Mouse (Mus musculus): ENCODE data around the gene Glis3. TPM values are rescaled to one million over a fixed set of nuclear protein-coding genes. Genes with fewer than 3 reads are reported as not detected.

Gene Glis3
- polyA plus RNA-seq, 1 experiment from 2014 or later = 8.4 TPM

GRCm38 (mm10) chr19:28579724-28580375 lies 100.0 kb downstream of the Glis3 start:
- Histone ChIP-seq H3K27ac (0 out of 2 replicates have a peak overlapping the region, but pooled peaks have one; percentile 54), H3K9ac (no peak overlapping the region), H3K4me3 (replicated peaks) (no peak overlapping the region), H3K4me1 (peaks cover 12% of the 10 kb centered on the region), H3K9me3 (replicated peaks) (no peaks in the 10 kb centered on the region), H3K27me3 (no peaks in the 10 kb centered on the region), H3K4me2 (0 out of 2 replicates have a peak overlapping the region, but pooled peaks have one; percentile 19), H3K36me3 (no peaks in the 10 kb centered on the region)
- WGBS = 50% methylated on average over 14 of the region's 14 CpGs
- ATAC-seq (replicated peaks; ENCODE audit: low FRiP score) = no peak

GRCm38 (mm10) chr19:28577023-28577422 lies 102.9 kb downstream of the Glis3 start:
- whole genome bisulfite sequencing = 53% methylated on average over 12 of the region's 12 CpGs
- no peak for ATAC-seq (replicated peaks; ENCODE audit: low FRiP score)
- no peak overlapping the region for H3K4me2 ChIP-seq

GRCm38 (mm10) chr19:28576619-28577018 lies 103.3 kb downstream of the Glis3 start:
- H3K36me3 ChIP-seq = no peaks in the 10 kb centered on the region
- ATAC-seq (replicated peaks; ENCODE audit: low FRiP score) = no peak
- no peak overlapping the region for H3K27ac ChIP-seq
- peaks cover 12% of the 10 kb centered on the region for H3K4me1 ChIP-seq
- H3K27me3 ChIP-seq = no peaks in the 10 kb centered on the region
- no peak overlapping the region for H3K9ac ChIP-seq
- H3K9me3 ChIP-seq (replicated peaks) = no peaks in the 10 kb centered on the region
- 76% methylated on average over 6 of the region's 6 CpGs for WGBS
- H3K4me3 ChIP-seq (replicated peaks) = no peak overlapping the region
- H3K4me2 ChIP-seq = no peak overlapping the region

More at GRCm38 (mm10) chr19:28577023-28577422, 102.9 kb downstream of the Glis3 start:
- no peaks in the 10 kb centered on the region for H3K36me3 ChIP-seq
- no peaks in the 10 kb centered on the region for H3K27me3 ChIP-seq
- no peak overlapping the region for H3K9ac ChIP-seq
- H3K4me1 ChIP-seq = peaks cover 12% of the 10 kb centered on the region
- no peak overlapping the region for H3K27ac ChIP-seq
- H3K9me3 ChIP-seq (replicated peaks) = no peaks in the 10 kb centered on the region
- no peak overlapping the region for H3K4me3 ChIP-seq (replicated peaks)

GRCm38 (mm10) chr19:28573641-28574040 lies 106.2 kb downstream of the Glis3 start:
- 91% methylated on average over 3 of the region's 3 CpGs for WGBS

GRCm38 (mm10) chr19:28569856-28570255 lies 110.0 kb downstream of the Glis3 start:
- no peak overlapping the region for H3K9ac ChIP-seq
- H3K4me3 ChIP-seq (replicated peaks) = no peak overlapping the region
- no peak for ATAC-seq (replicated peaks; ENCODE audit: low FRiP score)
- no peaks in the 10 kb centered on the region for H3K9me3 ChIP-seq (replicated peaks)
- H3K27ac ChIP-seq = no peak overlapping the region; the same call in 1 of the 2 replicates
- H3K4me2 ChIP-seq = no peak overlapping the region
- no peaks in the 10 kb centered on the region for H3K27me3 ChIP-seq
- WGBS = 39% methylated on average over 3 of the region's 3 CpGs
- no peaks in the 10 kb centered on the region for H3K36me3 ChIP-seq
- H3K4me1 ChIP-seq = peaks cover 20% of the 10 kb centered on the region

More at GRCm38 (mm10) chr19:28573641-28574040, 106.2 kb downstream of the Glis3 start:
- Histone ChIP-seq H3K4me2 (no peak overlapping the region), H3K27me3 (no peaks in the 10 kb centered on the region), H3K36me3 (no peaks in the 10 kb centered on the region), H3K4me1 (peaks cover 6% of the 10 kb centered on the region), H3K27ac (no peak overlapping the region), H3K9me3 (replicated peaks) (no peaks in the 10 kb centered on the region), H3K9ac (no peak overlapping the region), H3K4me3 (replicated peaks) (no peak overlapping the region)
- no peak for ATAC-seq (replicated peaks; ENCODE audit: low FRiP score)

- no peak overlapping the region for H3K4me3 ChIP-seq (replicated peaks)
- H3K9ac ChIP-seq = no peak overlapping the region
- H3K9me3 ChIP-seq (replicated peaks) = no peaks in the 10 kb centered on the region
- no peak overlapping the region for H3K4me2 ChIP-seq
- H3K27ac ChIP-seq = 0 out of 2 replicates have a peak overlapping the region, but pooled peaks have one; percentile 2
- no peaks in the 10 kb centered on the region for H3K36me3 ChIP-seq
- 50% methylated on average over 1 of the region's 1 CpGs for WGBS
- no peaks in the 10 kb centered on the region for H3K27me3 ChIP-seq
- H3K4me1 ChIP-seq = peaks cover 22% of the 10 kb centered on the region
- no peak for ATAC-seq (replicated peaks; ENCODE audit: low FRiP score)
Measured at GRCm38 (mm10) chr19:28567100-28567499, 112.8 kb downstream of the Glis3 start.

GRCm38 (mm10) chr19:28566554-28566953 lies 113.3 kb downstream of the Glis3 start:
- Histone ChIP-seq H3K9ac (no peak overlapping the region), H3K27me3 (no peaks in the 10 kb centered on the region), H3K4me1 (peaks cover 28% of the 10 kb centered on the region), H3K4me3 (replicated peaks) (no peak overlapping the region), H3K4me2 (no peak overlapping the region), H3K9me3 (replicated peaks) (no peaks in the 10 kb centered on the region), H3K27ac (0 out of 2 replicates have a peak overlapping the region, but pooled peaks have one; percentile 9), H3K36me3 (no peaks in the 10 kb centered on the region)
- no peak for ATAC-seq (replicated peaks; ENCODE audit: low FRiP score)
- WGBS = 27% methylated on average over 2 of the region's 2 CpGs

- Histone ChIP-seq H3K4me2 (no peak overlapping the region; the same call in 1 of the 2 replicates), H3K9ac (no peak overlapping the region), H3K9me3 (replicated peaks) (no peaks in the 10 kb centered on the region), H3K27me3 (no peaks in the 10 kb centered on the region), H3K4me1 (peaks cover 54% of the 10 kb centered on the region), H3K36me3 (no peaks in the 10 kb centered on the region), H3K4me3 (replicated peaks) (no peak overlapping the region), H3K27ac (peak overlapping the region; percentile 93)
- ATAC-seq (replicated peaks; ENCODE audit: low FRiP score) = no peak
Measured at GRCm38 (mm10) chr19:28561697-28562002, 118.2 kb downstream of the Glis3 start.

- peak; percentile 87 for ATAC-seq (replicated peaks; ENCODE audit: low FRiP score)
- WGBS = 30% methylated on average over 8 of the region's 8 CpGs
- no peaks in the 10 kb centered on the region for H3K36me3 ChIP-seq
- H3K9me3 ChIP-seq (replicated peaks) = no peaks in the 10 kb centered on the region
- peak overlapping the region; percentile 45 for H3K4me2 ChIP-seq
- no peak overlapping the region for H3K9ac ChIP-seq
- H3K27me3 ChIP-seq = no peaks in the 10 kb centered on the region
- H3K4me3 ChIP-seq (replicated peaks) = no peak overlapping the region
- H3K27ac ChIP-seq = peak overlapping the region; percentile 93
- peaks cover 51% of the 10 kb centered on the region for H3K4me1 ChIP-seq
Measured at GRCm38 (mm10) chr19:28560801-28561696, 118.8 kb downstream of the Glis3 start.

GRCm38 (mm10) chr19:28559836-28560235 lies 120.0 kb downstream of the Glis3 start:
- ATAC-seq (replicated peaks; ENCODE audit: low FRiP score) = peak; percentile 86
- H3K9ac ChIP-seq = no peak overlapping the region
- WGBS = 41% methylated on average over 7 of the region's 7 CpGs
- H3K27ac ChIP-seq = peak overlapping the region; percentile 93
- H3K4me2 ChIP-seq = peak overlapping the region; percentile 45
- no peaks in the 10 kb centered on the region for H3K9me3 ChIP-seq (replicated peaks)
- H3K27me3 ChIP-seq = no peaks in the 10 kb centered on the region
- H3K4me3 ChIP-seq (replicated peaks) = no peak overlapping the region
- H3K36me3 ChIP-seq = no peaks in the 10 kb centered on the region
- peaks cover 48% of the 10 kb centered on the region for H3K4me1 ChIP-seq

GRCm38 (mm10) chr19:28559400-28559799 lies 120.5 kb downstream of the Glis3 start:
- H3K27ac ChIP-seq = peak overlapping the region; percentile 93
- WGBS = 57% methylated on average over 10 of the region's 10 CpGs
- peak; percentile 23; the same call in 1 of the 2 replicates for ATAC-seq (replicated peaks; ENCODE audit: low FRiP score)
- no peaks in the 10 kb centered on the region for H3K36me3 ChIP-seq
- H3K4me2 ChIP-seq = peak overlapping the region; percentile 45
- H3K9me3 ChIP-seq (replicated peaks) = no peaks in the 10 kb centered on the region
- no peaks in the 10 kb centered on the region for H3K27me3 ChIP-seq
- H3K4me1 ChIP-seq = peaks cover 48% of the 10 kb centered on the region
- H3K9ac ChIP-seq = no peak overlapping the region
- H3K4me3 ChIP-seq (replicated peaks) = no peak overlapping the region

GRCm38 (mm10) chr19:28558661-28559060 lies 121.2 kb downstream of the Glis3 start:
- no peak for ATAC-seq (replicated peaks; ENCODE audit: low FRiP score)
- Histone ChIP-seq H3K27ac (peak overlapping the region; percentile 93), H3K4me2 (peak overlapping the region; percentile 45; the same call in 1 of the 2 replicates), H3K36me3 (no peaks in the 10 kb centered on the region), H3K27me3 (no peaks in the 10 kb centered on the region), H3K9me3 (replicated peaks) (no peaks in the 10 kb centered on the region), H3K4me3 (replicated peaks) (no peak overlapping the region), H3K9ac (no peak overlapping the region), H3K4me1 (peaks cover 48% of the 10 kb centered on the region)
- 37% methylated on average over 8 of the region's 8 CpGs for WGBS
